Mouse (Mus musculus) left cerebral cortex, postnatal 25 days (tissue): Measurements from ENCODE around the gene Gm49320. TPM values are rescaled to one million over a fixed set of nuclear protein-coding genes. Genes with fewer than 3 reads are reported as not detected.

Experiments used
- total RNA-seq, 2 experiments: library from RNA; stranded (reverse); gene quantifications; 2 replicates each; pipeline ENCODE4 v1.2.3; 2021

Gene Gm49320
- total RNA-seq, 2 experiments from 2014 or later: 0.23 to 0.57 TPM

Other genes with a start within 250 kb of the Gm49320 start
- gene Cd209f, start 133.0 kb upstream of the Gm49320 start, total RNA-seq: under 1 TPM in 1 of 2 experiments, not detected in 1; 0.48 TPM
- not detected for gene Cd209g, start 104.8 kb upstream of the Gm49320 start, total RNA-seq
- gene Evi5l, start 72.3 kb upstream of the Gm49320 start, total RNA-seq: 100 to 1,000 TPM; 106 to 108 TPM
- gene Prr36, start 21.4 kb upstream of the Gm49320 start, total RNA-seq: 10 to 100 TPM; 37.7 to 41.3 TPM
- gene Lrrc8e, start 12.0 kb upstream of the Gm49320 start, total RNA-seq: not detected
- 10 to 100 TPM; 85.7 to 87.5 TPM for gene Map2k7, start 125 bp upstream of the Gm49320 start, total RNA-seq
- gene Tgfbr3l, start 9.3 kb downstream of the Gm49320 start, total RNA-seq: 1 to 10 TPM; 6.4 to 7.8 TPM
- gene Snapc2, start 14.2 kb downstream of the Gm49320 start, total RNA-seq: 10 to 100 TPM; 32.4 to 33.2 TPM
- 100 to 1,000 TPM; 607 to 649 TPM for gene Ctxn1, start 20.4 kb downstream of the Gm49320 start, total RNA-seq
- 10 to 100 TPM; 60.4 to 66.8 TPM for gene Timm44, start 37.0 kb downstream of the Gm49320 start, total RNA-seq
- 10 to 100 TPM; 21.8 to 28.1 TPM for gene Ccl25, start 86.3 kb downstream of the Gm49320 start, total RNA-seq
- 10 to 100 TPM; 72.2 to 76.6 TPM for gene Elavl1, start 86.5 kb downstream of the Gm49320 start, total RNA-seq